Mouse (Mus musculus) ES-E14 (cell line): ENCODE results near the gene Ppp4r3a.

Source experiments
- MAFK ChIP-seq: IDR thresholded peaks from 2 replicates; pipeline ENCODE4 v1.6.1; 2014; ENCODE audit warnings: mild to moderate bottlenecking, low read depth, low read length, inconsistent platforms; ENCODE audit not compliant: insufficient read depth
- ZC3H11A ChIP-seq: IDR thresholded peaks from 2 replicates; pipeline ENCODE4 v1.6.1; 2012; ENCODE audit warnings: low read depth, mild to moderate bottlenecking, inconsistent platforms, low read length, borderline replicate concordance
- ZNF384 ChIP-seq: IDR thresholded peaks from 2 replicates; pipeline ENCODE4 v1.6.1; 2012; ENCODE audit warnings: low read depth, low read length, inconsistent platforms

- TF ChIP-seq MAFK, result no peak
- TF ChIP-seq ZNF384, result peak; percentile 56; the same call in 1 of the 2 replicates
- TF ChIP-seq ZC3H11A, result no peak
Measured at GRCm38 (mm10) chr12:101039956-101040355, 43.5 kb downstream of the Ppp4r3a start.
